Mouse (Mus musculus) forebrain, embryonic 10.5 days (tissue): ENCODE data around the gene Ccdc153. TPM values are rescaled to one million over a fixed set of nuclear protein-coding genes. Genes with fewer than 3 reads are reported as not detected.

Experiments used
- polyA plus RNA-seq: library from polyadenylated mRNA; unstranded; fragments of >200 nt; fragmentation: Nextera tagmentation; extraction: Ambion mirVana; gene quantifications from 2 replicates; pipeline ENCODE4 v1.2.1, GENCODE M21; 2016

Ccdc153 gene
- polyA plus RNA-seq, 1 experiment from 2014 or later, result not detected

Other genes with a start within 250 kb of the Ccdc153 start
- not detected in 2 replicates for gene Thy1, start 197.3 kb upstream of the Ccdc153 start, polyA plus RNA-seq
- gene Usp2, start 173.7 kb upstream of the Ccdc153 start, polyA plus RNA-seq, result 12.7 and 12.9 TPM in 2 replicates
- gene Mfrp, start 138.9 kb upstream of the Ccdc153 start, polyA plus RNA-seq, result 0.15 and 0.26 TPM in 2 replicates
- not detected in 2 replicates for gene C1qtnf5, start 133.4 kb upstream of the Ccdc153 start, polyA plus RNA-seq
- 0.06 and 0.36 TPM in 2 replicates for gene Gm49380, start 127.2 kb upstream of the Ccdc153 start, polyA plus RNA-seq
- gene Rnf26, start 127.2 kb upstream of the Ccdc153 start, polyA plus RNA-seq, result 79.5 and 81.5 TPM in 2 replicates
- gene Mcam, start 106.2 kb upstream of the Ccdc153 start, polyA plus RNA-seq, result 10.1 and 11.4 TPM in 2 replicates
- gene Cbl, start 6.6 kb upstream of the Ccdc153 start, polyA plus RNA-seq, result 21.3 and 23.8 TPM in 2 replicates
- 0.06 TPM in 1 of 2 replicates, not detected in the other for gene Pdzd3, start 10.8 kb downstream of the Ccdc153 start, polyA plus RNA-seq
- 2.8 and 2.9 TPM in 2 replicates for gene Nlrx1, start 27.9 kb downstream of the Ccdc153 start, polyA plus RNA-seq
- 5.3 and 7.2 TPM in 2 replicates for gene Abcg4, start 47.9 kb downstream of the Ccdc153 start, polyA plus RNA-seq
- gene Hinfp, start 65.0 kb downstream of the Ccdc153 start, polyA plus RNA-seq, result 32.8 and 33.0 TPM in 2 replicates
- gene C2cd2l, start 79.6 kb downstream of the Ccdc153 start, polyA plus RNA-seq, result 8.3 and 8.7 TPM in 2 replicates
- gene Dpagt1, start 85.3 kb downstream of the Ccdc153 start, polyA plus RNA-seq, result 48.0 and 49.3 TPM in 2 replicates
- gene H2afx, start 94.0 kb downstream of the Ccdc153 start, polyA plus RNA-seq, result 524 and 528 TPM in 2 replicates
- gene Hmbs, start 103.6 kb downstream of the Ccdc153 start, polyA plus RNA-seq, result 196 and 210 TPM in 2 replicates
- 29.0 and 32.3 TPM in 2 replicates for gene Vps11, start 121.0 kb downstream of the Ccdc153 start, polyA plus RNA-seq
- 38.7 and 43.7 TPM in 2 replicates for gene Hyou1, start 138.8 kb downstream of the Ccdc153 start, polyA plus RNA-seq
- gene Slc37a4, start 156.2 kb downstream of the Ccdc153 start, polyA plus RNA-seq, result 18.8 and 19.4 TPM in 2 replicates
- 2,069 and 2,211 TPM in 2 replicates for gene Rps25, start 166.5 kb downstream of the Ccdc153 start, polyA plus RNA-seq
- 181 and 189 TPM in 2 replicates for gene Trappc4, start 166.9 kb downstream of the Ccdc153 start, polyA plus RNA-seq
- 25.6 and 26.1 TPM in 2 replicates for gene Ccdc84, start 177.9 kb downstream of the Ccdc153 start, polyA plus RNA-seq
- gene Foxr1, start 200.5 kb downstream of the Ccdc153 start, polyA plus RNA-seq, result not detected in 2 replicates
- not detected in 2 replicates for gene Upk2, start 214.3 kb downstream of the Ccdc153 start, polyA plus RNA-seq
- gene Bcl9l, start 242.1 kb downstream of the Ccdc153 start, polyA plus RNA-seq, result 3.9 and 5.0 TPM in 2 replicates